Mouse (Mus musculus) megakaryocyte progenitor cell, adult 5-6 weeks (primary cell): Measurements from ENCODE around the gene Pkm. TPM values are rescaled to one million over a fixed set of nuclear protein-coding genes. Genes with fewer than 3 reads are reported as not detected.
A peak's percentile ranks its signal among the peaks of the same experiment; 100 is the strongest.

Source experiments
- ATAC-seq: replicated peaks from 2 replicates; pipeline ENCODE4 v1.8.0; 2016; ENCODE audit warnings: mild to moderate bottlenecking, moderate TSS enrichment, inconsistent platforms; ENCODE audit not compliant: poor library complexity
- total RNA-seq, 2 experiments: library from RNA; stranded (forward) in 1 of 2; stranded (reverse) in 1 of 2; fragments of 157-497, 149-512 nt in 1 of 2; fragments of 200-1000 nt in 1 of 2; gene quantifications; 2 replicates each; pipeline versions ENCODE4 v1.2.3 to v1.2.4; 2015 to 2017

Gene Pkm
- total RNA-seq, 2 experiments from 2014 or later: 151 to 914 TPM

GRCm38 (mm10) chr9:59703099-59703498 is 46.9 kb downstream of the Pkm start:
- ATAC-seq: no peak

- ATAC-seq: peak; percentile 42
Observed at GRCm38 (mm10) chr9:59706850-59707825, 51.0 kb downstream of the Pkm start.

- no peak for ATAC-seq
Observed at GRCm38 (mm10) chr9:59709225-59709624, 53.1 kb downstream of the Pkm start.

GRCm38 (mm10) chr9:59716275-59716898 is 60.2 kb downstream of the Pkm start:
- ATAC-seq: no peak

- no peak for ATAC-seq
Observed at GRCm38 (mm10) chr9:59718237-59718636, 62.1 kb downstream of the Pkm start.

GRCm38 (mm10) chr9:59721144-59721543 is 65.0 kb downstream of the Pkm start:
- ATAC-seq: no peak

- ATAC-seq: peak; percentile 99
Observed at GRCm38 (mm10) chr9:59723096-59723657, 67.0 kb downstream of the Pkm start.

GRCm38 (mm10) chr9:59723791-59724442 is 67.7 kb downstream of the Pkm start:
- no peak for ATAC-seq

- ATAC-seq: no peak
Observed at GRCm38 (mm10) chr9:59725515-59725914, 69.3 kb downstream of the Pkm start.

- no peak for ATAC-seq
Observed at GRCm38 (mm10) chr9:59727569-59728286, 71.6 kb downstream of the Pkm start.

Other genes starting within 250 kb of the Pkm start
- gene Arih1, start 169.8 kb upstream of the Pkm start, total RNA-seq (2015): 91.4 and 102 TPM in 2 replicates
- gene Arih1, start 169.8 kb upstream of the Pkm start, total RNA-seq (2017): 87.9 and 105 TPM in 2 replicates
- 98.6 and 103 TPM in 2 replicates for gene Hexa, start 116.8 kb upstream of the Pkm start, total RNA-seq (2015)
- 168 and 210 TPM in 2 replicates for gene Hexa, start 116.8 kb upstream of the Pkm start, total RNA-seq (2017)
- gene Tmem202, start 116.5 kb upstream of the Pkm start, total RNA-seq (2015): 0.17 TPM in 1 of 2 replicates, not detected in the other
- gene Tmem202, start 116.5 kb upstream of the Pkm start, total RNA-seq (2017): not detected in 2 replicates
- not detected in 2 replicates for gene Celf6, start 78.5 kb upstream of the Pkm start, total RNA-seq (2015)
- gene Celf6, start 78.5 kb upstream of the Pkm start, total RNA-seq (2017): not detected in 2 replicates
- gene Parp6, start 39.1 kb upstream of the Pkm start, total RNA-seq (2015): 37.6 and 52.4 TPM in 2 replicates
- 15.7 and 24.5 TPM in 2 replicates for gene Parp6, start 39.1 kb upstream of the Pkm start, total RNA-seq (2017)
- 0.02 TPM in 1 of 2 replicates, not detected in the other for gene Gramd2, start 23.8 kb downstream of the Pkm start, total RNA-seq (2015)
- 0.14 TPM in 1 of 2 replicates, not detected in the other for gene Gramd2, start 23.8 kb downstream of the Pkm start, total RNA-seq (2017)
- 4.7 and 6.4 TPM in 2 replicates for gene Senp8, start 94.3 kb downstream of the Pkm start, total RNA-seq (2015)
- 8.1 and 8.8 TPM in 2 replicates for gene Senp8, start 94.3 kb downstream of the Pkm start, total RNA-seq (2017)
- gene Myo9a, start 94.5 kb downstream of the Pkm start, total RNA-seq (2015): 8.5 and 14.4 TPM in 2 replicates
- 8.3 and 20.4 TPM in 2 replicates for gene Myo9a, start 94.5 kb downstream of the Pkm start, total RNA-seq (2017)